Comparison of ENCODE assay signal across 8 mouse cellular contexts in genomic region chr11:35664991-35665390, GRCm38 (mm10).
DNase-seq lines count a peak whose midpoint lies in the region; ATAC-seq and TF ChIP-seq lines count a peak whose summit lies in the region.

No protein-coding gene starts in this region.

- peak; percentile 72 for TF ChIP-seq CTCF in left cerebral cortex, adult 2 months (IDR thresholded peaks at IDR 0.05)
- TF ChIP-seq CTCF in liver, embryonic 14.5 days (IDR thresholded peaks at IDR 0.05; ENCODE audit: low read depth), result peak; percentile 57

- peaks cover 7% of the 10 kb centered on the region; the same call in 1 of the 2 replicates for H3K4me1 ChIP-seq in hindbrain, embryonic 12.5 days
- H3K4me1 ChIP-seq in liver, embryonic 14.5 days (replicated peaks; ENCODE audit: control insufficient read depth in 2 of 2, insufficient read depth in 2 of 2, low read length in 1 of 2), result no peaks in the 10 kb centered on the region

- no peak for TF ChIP-seq EP300 in liver, embryonic 14.5 days (IDR thresholded peaks at IDR 0.05; ENCODE audit: low read depth)

- H3K27ac ChIP-seq in left cerebral cortex, adult 2 months, result no peak overlapping the region
- no peak overlapping the region for H3K27ac ChIP-seq in hindbrain, embryonic 12.5 days
- H3K27ac ChIP-seq in liver, embryonic 14.5 days, result no peak overlapping the region

- H3K27me3 ChIP-seq in hindbrain, embryonic 12.5 days, result no peaks in the 10 kb centered on the region
- H3K27me3 ChIP-seq in liver, embryonic 14.5 days (ENCODE audit: control insufficient read depth, insufficient read depth, low read length), result no peaks in the 10 kb centered on the region

- H3K4me3 ChIP-seq in left cerebral cortex, adult 2 months, result no peak overlapping the region
- no peak overlapping the region for H3K4me3 ChIP-seq in hindbrain, embryonic 12.5 days
- H3K4me3 ChIP-seq in liver, embryonic 14.5 days (ENCODE audit: insufficient read depth in 1 of 2, low read depth in 2 of 2, low read length in 2 of 2), result no peak overlapping the region

- DNase-seq in left cerebral cortex, adult 2 months (ENCODE audit: extremely low spot score in 1 of 2, low spot score in 2 of 2), result peak in 1 of 2 experiments; percentile 27
- no peak for DNase-seq in left cerebral cortex, adult 11 months (ENCODE audit: low spot score)
- DNase-seq in R1 (ENCODE audit: low read depth, low spot score), result peak; percentile 34
- DNase-seq in embryo, embryonic 10.5 days (ENCODE audit: low spot score), result peak; percentile 63
- peak in 1 of 3 experiments; percentile 3 for DNase-seq in liver, embryonic 14.5 days (ENCODE audit: low read depth in 3 of 3, low spot score in 3 of 3)
- DNase-seq in right cerebral cortex, postnatal 25 days, result peak; percentile 43
- no peak for DNase-seq in c-Kit-positive CD71-positive TER-119-positive erythroid progenitor cells, embryonic 14.5 days (ENCODE audit: low spot score)

- intact Hi-C loops in left cerebral cortex, adult 2 months (cut with DNase I), result loop anchor here (1.0 to 10.0 kb wide), 3 partner anchors 213 to 820 kb away; partner anchors contain the start of gene Slit3

- 61% methylated on average over 5 of the region's 5 CpGs for WGBS in hindbrain, embryonic 12.5 days
- WGBS in liver, embryonic 14.5 days (ENCODE audit: insufficient replicate concordance), result 47% methylated on average over 5 of the region's 5 CpGs

- H3K36me3 ChIP-seq in hindbrain, embryonic 12.5 days, result 0 out of 2 replicates have a peak, but pooled peaks cover 5% of the 10 kb centered on the region
- no peaks in the 10 kb centered on the region for H3K36me3 ChIP-seq in liver, embryonic 14.5 days (replicated peaks; ENCODE audit: control insufficient read depth, insufficient read depth, low read depth)

- peak; percentile 33 for ATAC-seq in hindbrain, embryonic 12.5 days (ENCODE audit: low FRiP score)
- ATAC-seq in liver, embryonic 14.5 days (ENCODE audit: insufficient read depth), result no peak

- H3K4me2 ChIP-seq in hindbrain, embryonic 12.5 days (replicated peaks), result no peak overlapping the region
- H3K4me2 ChIP-seq in liver, embryonic 14.5 days (ENCODE audit: low read depth), result no peak overlapping the region

- H3K9me3 ChIP-seq in hindbrain, embryonic 12.5 days (replicated peaks), result no peaks in the 10 kb centered on the region
- H3K9me3 ChIP-seq in liver, embryonic 14.5 days (ENCODE audit: control insufficient read depth, low read length), result no peaks in the 10 kb centered on the region

- no peak overlapping the region for H3K9ac ChIP-seq in hindbrain, embryonic 12.5 days
- H3K9ac ChIP-seq in liver, embryonic 14.5 days (replicated peaks), result no peak overlapping the region

Comparison
In these comparisons a context has a peak if more than half of its experiments do, and no peak if none do; other contexts are left out.
1. DNase-seq: peak in R1 (single experiment), embryo, embryonic 10.5 days (single experiment) and right cerebral cortex, postnatal 25 days (single experiment); none in left cerebral cortex, adult 11 months (single experiment) and c-Kit-positive CD71-positive TER-119-positive erythroid progenitor cells, embryonic 14.5 days (single experiment).